Mouse (Mus musculus): Measurements from ENCODE around the gene Hoxd13.
A peak's percentile ranks its signal among the peaks of the same experiment; 100 is the strongest.

Hoxd13 gene

GRCm38 (mm10) chr2:74707599-74707998 lies 39.5 kb downstream of the Hoxd13 start:
- no peak for DNase-seq (ENCODE audit: low spot score in 2 of 2)

- no peak for DNase-seq (ENCODE audit: low spot score in 2 of 2)
These were observed 40.6 kb downstream of the Hoxd13 start for GRCm38 (mm10) chr2:74708676-74709075.

GRCm38 (mm10) chr2:74709465-74710419 lies 41.6 kb downstream of the Hoxd13 start:
- no peak for DNase-seq (ENCODE audit: low spot score in 2 of 2)

DNA sequence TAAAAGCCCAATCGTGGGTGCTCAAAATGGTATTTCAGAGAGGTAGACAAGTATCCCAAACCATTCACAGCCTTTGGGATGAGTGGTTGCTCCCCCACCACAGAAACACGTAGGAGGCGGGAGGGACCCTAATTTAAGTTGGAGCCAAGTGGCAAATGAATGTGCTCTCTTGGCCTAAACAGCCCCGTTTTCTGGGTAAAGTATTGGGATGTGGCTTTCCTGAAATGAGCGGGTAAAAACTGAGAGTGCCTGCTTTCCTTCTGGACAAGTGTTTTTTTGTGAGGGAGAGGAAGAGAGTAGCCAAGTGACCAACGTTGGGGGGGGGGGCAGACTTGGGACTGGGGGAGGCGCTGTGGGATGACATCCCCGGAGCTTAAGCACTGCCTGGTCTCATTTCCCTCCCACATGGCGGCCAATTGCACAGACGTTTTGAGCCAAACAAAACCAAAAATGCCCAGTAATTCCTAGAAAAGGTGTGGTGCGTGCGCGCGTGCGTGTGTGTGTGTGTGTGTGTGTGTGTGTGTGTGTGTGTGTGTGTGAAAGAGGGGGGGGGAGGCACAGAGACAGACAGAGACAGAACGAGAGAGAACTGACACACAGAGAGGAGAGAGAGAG lies 42.9 kb downstream of the Hoxd13 start:
- no peak for DNase-seq (ENCODE audit: low spot score in 2 of 2)

DNA sequence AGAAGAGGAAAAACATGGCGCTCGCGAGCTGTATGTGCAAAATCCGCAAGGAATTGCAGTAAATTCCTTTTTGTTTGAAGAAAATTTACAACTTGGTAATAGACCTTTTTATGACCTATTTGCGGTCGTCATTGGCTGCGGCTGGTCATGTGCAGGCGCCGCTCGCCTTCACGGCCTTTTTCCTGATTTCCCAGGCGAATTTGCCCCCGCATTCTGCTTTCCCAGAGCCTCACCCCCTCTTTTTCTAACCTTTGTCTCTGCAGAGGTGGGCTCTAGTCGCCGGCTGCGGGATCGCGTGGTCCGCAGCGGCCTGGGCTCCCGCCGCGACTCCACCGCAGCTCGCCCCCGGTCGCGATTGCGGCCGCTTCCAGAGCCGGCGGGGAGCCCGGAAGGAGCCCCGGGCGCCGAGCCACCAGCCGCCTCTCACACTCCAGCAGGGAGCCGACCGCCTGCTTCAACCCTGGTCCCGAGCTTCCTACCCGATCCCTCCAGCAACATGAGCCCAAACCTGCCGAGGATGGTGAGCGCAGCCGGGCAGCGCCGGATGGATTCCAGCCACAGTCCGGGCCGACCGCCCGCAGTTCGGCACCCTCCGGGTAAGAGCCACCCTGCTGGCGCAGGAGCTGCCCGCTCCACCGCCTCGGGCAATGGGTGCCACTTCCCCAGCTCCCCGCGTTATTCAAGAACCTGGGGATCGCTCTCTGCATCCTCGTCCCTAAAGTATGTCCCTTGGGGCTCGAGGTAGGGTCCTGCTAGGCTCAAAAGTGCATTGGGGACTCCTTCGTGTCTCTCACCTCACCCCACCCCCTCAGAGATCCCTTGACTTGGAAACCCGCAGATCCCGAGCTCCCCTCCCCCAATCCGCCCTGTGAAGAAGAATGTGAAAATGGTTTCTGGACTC lies 43.9 kb downstream of the Hoxd13 start, which contains the start of the genes Hoxd3 and Hoxd4:
Hoxd3 (plus strand) TSS at position 207 of the 901 bp plus-strand sequence.
Hoxd4 (plus strand) TSS at position 209 of the 901 bp plus-strand sequence.
- DNase-seq (ENCODE audit: low spot score in 2 of 2): no peak

- DNase-seq (ENCODE audit: low spot score in 2 of 2): no peak
These were observed 45.4 kb downstream of the Hoxd13 start for GRCm38 (mm10) chr2:74713239-74714150.

DNA sequence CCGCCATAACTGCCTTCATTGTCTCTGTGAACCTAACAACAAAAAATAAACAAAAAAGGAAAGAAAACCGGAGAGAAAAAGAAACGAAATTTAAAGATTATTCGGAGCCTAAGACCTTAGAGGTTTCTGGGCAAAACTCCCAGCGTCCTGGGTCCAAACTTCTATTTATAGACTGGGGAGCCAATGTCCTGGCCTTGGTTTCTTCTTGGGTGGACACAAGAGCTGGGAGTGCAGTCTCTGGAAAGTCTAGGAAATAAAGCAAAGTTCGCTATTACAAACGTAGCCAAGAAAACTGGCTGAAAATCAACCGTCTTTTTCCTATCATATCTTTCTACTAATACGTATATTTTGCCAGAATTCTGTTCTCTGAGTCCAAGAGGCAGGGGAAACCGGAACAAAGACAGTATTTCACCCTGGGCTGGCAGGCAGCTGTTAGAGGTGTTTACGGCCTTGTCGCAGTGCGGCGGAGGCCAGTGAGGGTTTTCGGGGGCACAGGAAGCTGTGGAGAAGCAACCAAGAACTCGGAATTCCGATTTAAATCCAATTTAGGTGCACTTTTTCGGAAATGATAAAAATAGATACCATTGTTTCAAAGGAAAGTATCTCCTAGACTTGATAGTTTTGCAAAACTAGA lies 46.2 kb downstream of the Hoxd13 start:
- no peak for DNase-seq (ENCODE audit: low spot score in 2 of 2)

DNA sequence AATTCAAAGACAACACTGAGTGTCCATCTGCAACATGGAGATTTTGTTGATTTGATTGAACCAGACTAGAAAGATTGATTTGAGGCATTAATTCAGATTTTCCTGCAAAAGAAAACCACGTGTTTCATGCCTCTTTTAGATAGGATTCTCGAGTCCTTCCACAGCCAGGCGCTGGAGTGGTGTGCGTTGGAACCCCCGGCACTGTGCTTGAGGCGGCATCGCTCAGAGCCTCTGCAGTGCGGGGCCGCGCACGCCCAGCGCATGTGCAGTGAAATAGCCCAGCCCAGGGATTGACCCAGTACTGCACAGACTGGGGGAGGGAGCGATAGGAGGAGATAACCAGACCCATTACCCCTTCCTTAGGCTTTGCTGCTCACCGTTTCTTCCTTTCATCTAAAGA lies 46.8 kb downstream of the Hoxd13 start:
- DNase-seq (ENCODE audit: low spot score in 2 of 2): no peak

- DNase-seq (ENCODE audit: low spot score in 2 of 2): peak; percentile 37 to 68
These were observed 47.6 kb downstream of the Hoxd13 start for GRCm38 (mm10) chr2:74715504-74716241.

GRCm38 (mm10) chr2:74720384-74720783 lies 52.3 kb downstream of the Hoxd13 start:
- no peak for DNase-seq (ENCODE audit: low spot score in 2 of 2)

- no peak for DNase-seq (ENCODE audit: low spot score in 2 of 2)
These were observed 52.9 kb downstream of the Hoxd13 start for GRCm38 (mm10) chr2:74720955-74721491.
